Mouse (Mus musculus) cortical plate, adult 2 months (tissue): ENCODE data around the gene Ptch2.

ENCODE experiments used
- CTCF ChIP-seq: fragments of 200-500 bp; IDR thresholded peaks from 2 replicates; pipeline ENCODE4 v1.5.1; 2011; ENCODE audit warnings: mild to moderate bottlenecking, control low read depth, low read length; ENCODE audit not compliant: insufficient read depth; ENCODE audit errors: extremely low read depth
- POLR2A ChIP-seq: fragments of 200-500 bp; IDR thresholded peaks from 2 replicates; pipeline ENCODE4 v1.6.1; 2011; ENCODE audit warnings: mild to moderate bottlenecking, low read length, control low read depth; ENCODE audit not compliant: insufficient read depth; ENCODE audit errors: extremely low read depth

- TF ChIP-seq POLR2A (no peak), CTCF (no peak)
Observed at GRCm38 (mm10) chr4:117069647-117070046, 26.2 kb upstream of the Ptch2 start.
